Mouse (Mus musculus) spleen, embryonic (tissue): ENCODE data around the gene Idh3a.
"Not testable (repeated sequence)": the region's sequence is repeated elsewhere in the genome, so short reads cannot be mapped to it uniquely, and the experiment has no call there.

Source experiments
- CTCF ChIA-PET: fragments of 350-600 bp; sonication (Branson Sonifier 250); formaldehyde crosslinking; loops from one replicate; lab custom pipeline; 2022; lab: Charles Lee

The Idh3a gene

DNA sequence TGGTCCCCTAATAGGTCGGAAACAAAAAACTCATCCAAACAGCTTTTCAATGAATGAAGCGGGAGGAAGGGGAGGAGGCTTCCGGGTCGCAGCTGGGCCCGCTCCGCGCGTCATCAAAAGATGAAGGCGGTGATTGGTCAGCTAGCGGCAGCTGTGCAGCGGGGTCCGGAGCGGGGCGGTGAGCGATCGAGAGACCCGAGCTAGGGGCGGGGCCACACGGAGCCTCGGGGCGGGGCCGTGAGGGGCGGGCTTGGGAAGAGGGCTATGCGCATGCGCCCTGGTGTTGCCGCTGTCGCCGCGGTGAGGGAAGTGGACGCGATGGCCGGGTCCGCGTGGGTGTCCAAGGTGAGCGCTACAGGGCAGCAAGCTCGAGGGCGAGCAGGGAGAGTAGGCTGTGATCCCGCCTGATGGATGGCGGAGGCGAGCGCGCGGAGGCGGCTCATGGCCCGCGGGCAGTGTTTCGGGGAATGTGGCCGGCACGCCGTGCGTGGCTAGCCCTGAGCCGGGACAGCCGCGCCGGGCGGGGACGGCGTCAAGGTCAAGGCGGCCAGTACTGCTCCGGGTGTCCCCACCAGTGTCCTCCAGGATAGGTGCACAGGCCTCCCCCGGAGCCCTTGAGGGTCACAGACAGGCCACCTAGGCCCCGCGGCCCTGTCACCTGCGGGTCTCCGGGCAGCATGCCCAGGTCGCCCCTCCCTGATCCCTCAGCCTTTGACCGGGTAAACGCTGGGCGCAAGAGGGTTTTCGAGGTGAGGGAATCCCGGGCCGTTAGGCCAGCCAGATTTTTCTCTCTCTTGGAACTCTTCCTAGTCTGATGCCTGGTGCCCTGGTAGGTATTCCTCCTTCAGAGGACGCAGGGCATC lies at the start of gene Idh3a:
TSS of gene Idh3a (plus strand) at position 136 of the 863 bp plus-strand sequence.
- CTCF ChIA-PET = no interaction called here

- CTCF ChIA-PET = no interaction called here
Measured at GRCm38 (mm10) chr9:54537030-54537429, 49.1 kb upstream of the Idh3a start.

DNA sequence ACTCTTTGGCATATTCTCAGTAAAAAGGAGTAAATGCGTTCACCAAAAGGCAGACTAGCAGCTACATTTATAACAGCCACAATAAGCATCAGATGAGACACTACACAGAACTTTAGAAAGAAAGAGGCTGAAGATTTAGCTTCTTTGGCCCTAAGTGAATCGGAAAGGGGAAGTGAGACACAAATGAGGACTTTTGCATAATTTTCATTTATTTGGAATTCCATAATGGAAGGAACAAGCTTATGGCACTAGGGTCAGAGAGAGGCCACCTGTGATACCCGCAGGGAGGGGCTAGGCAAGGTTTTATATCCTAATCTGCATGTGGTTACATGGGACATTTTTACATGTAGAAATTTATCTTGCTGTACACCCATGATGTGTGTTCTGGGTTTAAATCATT lies 48.7 kb upstream of the Idh3a start:
- CTCF ChIA-PET = no interaction called here

DNA sequence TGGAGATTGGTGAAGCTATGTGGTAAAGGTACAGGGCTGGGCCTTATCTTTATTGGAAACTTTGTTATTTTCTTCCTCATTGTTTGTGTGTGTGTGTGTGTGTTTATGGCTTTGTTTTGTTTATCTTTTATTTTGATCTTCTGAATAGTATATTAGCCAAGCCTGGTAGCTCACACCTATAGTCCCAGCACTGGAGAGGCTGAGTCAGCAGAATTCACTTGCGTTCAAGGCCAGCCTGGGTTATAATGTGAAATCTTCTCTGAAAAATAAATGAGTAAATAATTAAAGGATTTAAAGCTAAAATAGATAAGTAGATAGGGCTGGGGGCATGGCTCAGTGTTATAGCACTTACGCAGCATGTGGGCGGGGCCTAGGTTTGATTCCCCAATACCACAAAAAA lies 47.9 kb upstream of the Idh3a start:
- CTCF ChIA-PET = no interaction called here

DNA sequence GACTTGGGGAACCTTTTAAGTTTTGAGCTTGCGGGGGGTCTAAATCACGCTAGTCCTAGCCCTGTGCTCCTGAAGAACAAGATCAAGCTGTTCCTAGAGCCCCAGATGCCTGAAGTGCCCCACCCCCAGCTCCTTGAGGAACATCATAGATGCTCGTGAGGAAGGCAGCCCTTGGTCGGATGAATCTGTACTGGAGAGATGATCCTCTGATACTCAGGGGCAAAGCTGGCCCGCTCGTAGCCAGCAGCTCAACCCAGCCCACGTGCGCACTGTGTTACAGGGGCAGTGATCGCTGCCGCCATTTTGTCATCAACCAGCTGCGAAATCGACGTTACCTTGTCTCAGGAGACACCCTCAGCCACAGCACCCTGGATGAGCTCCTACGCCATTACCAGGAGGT lies 47.5 kb upstream of the Idh3a start, which contains the start of gene Sh2d7:
TSS of gene Sh2d7 (plus strand) at position 301 of the 400 bp plus-strand sequence.
- CTCF ChIA-PET = no interaction called here

DNA sequence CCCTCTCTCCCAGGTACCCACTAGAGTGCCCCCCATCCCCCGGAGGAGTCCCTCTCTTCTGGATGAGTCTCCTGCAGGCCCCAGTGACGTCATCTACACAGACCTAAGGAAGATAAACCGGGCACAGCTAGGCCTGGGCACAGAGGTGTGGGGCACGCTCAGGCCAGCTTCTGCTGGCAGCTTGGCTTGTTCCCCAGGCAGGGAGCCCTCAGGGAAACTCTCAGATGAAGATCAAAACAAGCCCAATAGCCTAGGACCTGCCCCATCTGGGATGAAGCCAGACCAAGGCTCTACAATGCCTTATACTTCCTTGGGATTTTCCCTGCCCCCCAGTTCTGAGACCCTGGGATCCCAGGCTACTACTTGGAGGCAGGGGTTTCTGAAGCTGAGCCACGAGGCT lies 45.3 kb upstream of the Idh3a start:
- CTCF ChIA-PET = no interaction called here

DNA sequence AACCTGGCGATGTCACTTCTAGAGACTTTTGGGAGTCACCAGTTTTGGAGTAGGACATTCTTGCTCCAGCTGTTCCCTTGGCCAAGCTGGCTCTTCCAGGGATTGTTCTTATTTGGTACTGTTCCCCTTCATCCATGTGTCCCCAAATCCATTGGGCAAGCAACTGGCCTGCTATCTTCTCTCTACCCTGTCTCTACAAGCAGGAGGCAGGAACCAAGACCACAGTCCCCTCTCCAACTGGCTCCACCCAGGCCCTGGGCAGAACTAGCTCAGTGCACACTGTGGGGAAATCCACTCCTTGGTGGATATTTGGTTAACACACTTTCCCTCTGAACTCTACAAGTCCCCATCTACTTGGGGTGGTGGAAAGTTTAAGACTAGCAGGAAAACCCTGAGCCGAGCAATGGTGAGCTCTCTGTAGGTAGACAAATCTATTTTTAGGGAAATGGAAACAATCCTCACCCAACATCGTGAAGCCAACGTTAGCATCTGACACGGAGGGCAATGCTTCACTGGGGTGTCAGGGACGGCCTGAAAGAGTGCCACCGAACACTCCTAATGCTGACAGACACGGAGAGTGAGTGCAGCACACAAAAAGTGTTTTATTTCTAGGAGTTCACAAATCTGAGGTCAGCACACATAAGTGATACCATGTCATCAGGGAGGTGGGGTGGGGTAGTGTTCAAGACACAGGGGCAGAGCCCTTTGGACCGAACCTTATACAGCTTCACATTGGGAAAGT lies 41.8 kb upstream of the Idh3a start:
- CTCF ChIA-PET = no interaction called here

GRCm38 (mm10) chr9:54544954-54545315 lies 41.2 kb upstream of the Idh3a start:
- CTCF ChIA-PET = interaction anchor here (1.0 kb wide), 1 partner anchor 10 kb away, joined by 3 read pairs; no protein-coding TSS in a partner anchor

DNA sequence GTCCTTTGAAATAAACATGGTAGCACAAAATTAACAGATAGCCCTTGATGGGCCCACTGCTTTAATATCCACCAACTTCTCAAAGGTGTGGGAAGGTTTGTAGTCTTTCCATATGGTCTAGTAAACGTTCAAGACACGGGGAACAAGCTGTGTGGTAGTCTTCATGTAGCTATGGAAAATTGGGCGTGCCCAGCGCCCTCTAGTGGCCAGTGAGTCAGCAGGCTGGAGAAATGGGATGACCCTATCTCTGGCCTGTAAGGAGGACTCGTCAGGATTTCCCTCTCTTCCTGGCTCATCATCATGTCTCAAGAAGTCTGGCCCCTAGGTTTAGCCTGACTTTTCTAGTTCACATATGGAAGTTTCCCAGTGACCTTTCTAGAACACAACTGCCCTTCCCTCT lies 38.6 kb upstream of the Idh3a start:
- CTCF ChIA-PET = interaction anchor here (0.6 kb wide), 1 partner anchor 65 kb away, joined by 3 read pairs; no protein-coding TSS in a partner anchor

DNA sequence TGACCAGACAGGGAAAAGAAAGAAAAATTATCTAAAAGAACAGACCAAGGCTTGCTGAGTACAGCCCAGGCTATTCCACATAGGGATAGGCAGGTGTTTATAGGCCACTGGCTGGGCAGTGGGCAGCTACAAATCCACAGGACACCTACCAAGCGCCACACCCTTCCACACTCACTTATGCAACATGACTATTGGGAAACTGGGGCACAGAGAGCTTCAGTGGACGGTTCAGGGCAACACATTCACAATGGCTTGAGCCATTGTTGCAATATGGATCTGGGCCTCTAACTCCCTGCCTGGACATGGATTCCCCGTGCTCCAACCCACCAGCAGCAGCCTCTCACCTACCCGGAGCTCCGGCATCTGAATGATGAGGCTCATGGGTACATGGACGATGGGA lies 36.7 kb upstream of the Idh3a start:
- CTCF ChIA-PET = no interaction called here

GRCm38 (mm10) chr9:54552409-54552808 lies 33.7 kb upstream of the Idh3a start:
- CTCF ChIA-PET = interaction anchor here (0.6 kb wide), 1 partner anchor 81 kb away, joined by 3 read pairs; no protein-coding TSS in a partner anchor

DNA sequence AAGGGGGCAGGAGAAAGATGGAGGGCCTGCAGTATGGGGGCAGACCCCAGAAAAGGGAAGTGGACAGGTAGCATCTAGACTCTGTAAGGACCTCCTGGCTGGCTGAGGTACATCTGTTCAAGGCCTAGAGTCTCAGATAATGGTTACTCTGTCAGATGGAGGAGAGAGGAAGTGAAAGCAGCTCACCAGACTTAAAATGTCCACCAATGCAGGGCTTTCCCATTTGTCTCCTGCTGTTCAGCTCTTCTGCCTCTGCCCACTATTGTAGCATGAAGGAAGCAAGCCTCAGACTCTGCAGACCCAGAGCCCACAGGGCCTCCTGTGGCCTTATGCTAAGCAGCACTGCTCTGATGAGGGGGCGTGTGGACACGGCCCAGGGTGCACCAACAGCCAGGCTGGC lies 31.1 kb upstream of the Idh3a start:
- CTCF ChIA-PET = interaction anchor here (0.5 to 0.8 kb wide), 2 partner anchors 10 to 1280 kb away, joined by 3 read pairs; no protein-coding TSS in a partner anchor

DNA sequence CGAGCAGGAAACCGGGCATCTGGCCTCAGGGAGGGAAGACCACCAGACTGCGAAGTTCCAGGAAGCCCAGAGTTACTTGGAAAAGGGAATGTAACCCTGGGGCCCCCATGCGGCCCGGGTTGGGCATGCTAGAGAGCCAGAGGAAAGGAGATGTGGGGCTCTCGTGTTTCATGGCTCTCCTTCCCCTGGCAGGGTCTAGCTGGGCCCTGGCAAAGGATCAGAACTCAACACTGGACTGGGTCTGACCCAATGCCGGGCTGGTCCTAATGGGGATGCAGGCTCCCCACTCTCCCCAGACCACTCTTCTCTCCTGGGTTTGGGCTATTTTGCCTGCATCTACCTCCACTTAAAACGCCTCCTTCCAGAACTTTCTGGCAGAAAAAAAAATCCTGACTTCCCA lies 27.4 kb upstream of the Idh3a start:
- CTCF ChIA-PET = no interaction called here

GRCm38 (mm10) chr9:54559771-54560471 lies 26.2 kb upstream of the Idh3a start, which contains the start of gene Cib2:
TSS of gene Cib2 (minus strand) at chr9:54560218.
- CTCF ChIA-PET = interaction anchor here (0.6 kb wide), 1 partner anchor 117 kb away, joined by 3 read pairs; no protein-coding TSS in a partner anchor

DNA sequence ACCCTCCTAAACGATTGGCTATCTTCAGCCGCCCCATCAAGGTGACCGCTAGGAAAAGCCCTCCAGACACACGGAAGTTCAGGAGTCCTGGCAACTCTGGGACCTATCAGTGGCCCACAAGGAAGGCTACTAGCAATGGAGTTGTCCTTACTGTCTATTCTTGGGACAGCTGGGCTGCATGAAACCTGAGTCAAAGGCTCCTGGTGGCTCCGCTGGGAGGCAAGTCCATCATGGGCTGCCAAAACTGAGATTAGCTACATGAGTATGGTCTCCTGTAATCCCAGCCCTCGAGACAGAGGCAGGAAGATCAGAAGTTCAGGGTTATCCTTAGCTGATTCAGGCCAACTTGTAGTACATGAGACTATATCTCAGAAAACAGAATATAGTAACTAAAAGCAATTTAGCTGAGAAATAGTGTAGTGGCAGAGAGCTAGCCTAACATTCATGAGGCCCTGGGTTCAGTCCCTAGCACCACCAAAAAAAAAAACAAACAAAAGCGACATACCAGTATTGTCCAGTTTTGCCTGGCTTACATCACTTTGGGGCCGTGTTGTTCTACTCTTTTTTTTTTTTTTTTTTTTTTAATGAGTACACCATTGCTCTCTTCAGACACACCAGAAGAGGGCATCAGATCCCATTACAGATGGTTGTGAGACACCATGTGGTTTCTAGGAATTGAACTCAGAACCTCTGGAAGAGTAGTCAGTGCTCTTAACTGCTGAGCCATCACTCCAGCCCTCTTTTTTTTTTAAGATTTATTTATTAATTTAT lies 25.1 kb upstream of the Idh3a start:
- CTCF ChIA-PET = no interaction called here

DNA sequence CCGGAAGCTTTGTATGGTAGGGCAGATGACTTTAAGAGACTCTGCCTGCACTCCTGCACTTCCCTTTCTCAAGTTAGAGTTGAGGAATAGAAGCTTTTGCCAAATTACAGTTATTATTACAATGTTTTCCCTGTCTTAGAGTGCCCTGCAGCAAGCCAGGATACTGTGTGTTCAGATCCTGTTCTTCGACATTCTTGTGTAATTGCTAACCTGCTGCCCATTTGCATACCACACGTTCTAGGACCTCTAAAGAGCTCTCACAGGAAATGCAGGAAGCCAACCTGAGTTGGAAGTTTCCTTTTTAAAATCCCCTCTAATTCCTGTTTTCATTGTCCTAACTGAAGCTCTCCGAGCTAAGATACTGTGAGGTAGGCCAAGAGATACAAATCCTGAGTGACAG lies 19.2 kb upstream of the Idh3a start:
- CTCF ChIA-PET = no interaction called here

- CTCF ChIA-PET = no interaction called here
Measured at GRCm38 (mm10) chr9:54568732-54569131, 17.4 kb upstream of the Idh3a start.

GRCm38 (mm10) chr9:54571130-54571839 lies 14.8 kb upstream of the Idh3a start:
- CTCF ChIA-PET = no interaction called here

- CTCF ChIA-PET = no interaction called here
Measured at GRCm38 (mm10) chr9:54583712-54584111, 2.4 kb upstream of the Idh3a start.

DNA sequence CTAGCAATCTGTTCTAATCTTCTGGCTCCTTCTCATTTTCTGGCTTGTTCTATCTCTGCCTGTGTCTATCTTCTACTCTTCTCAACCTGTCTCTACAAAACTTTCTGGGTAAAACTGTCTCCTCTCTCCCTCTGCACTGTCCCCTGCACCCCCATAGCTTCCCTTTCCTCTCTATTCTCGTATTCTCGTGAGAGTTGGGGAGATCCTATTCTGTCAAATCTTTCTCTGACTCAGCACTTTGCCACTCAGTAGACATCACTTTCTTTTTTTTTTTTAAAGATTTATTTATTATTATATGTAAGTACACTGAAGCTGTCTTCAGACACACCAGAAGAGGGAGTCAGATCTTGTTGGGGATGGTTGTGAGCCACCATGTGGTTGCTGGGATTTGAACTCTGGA lies 2.0 kb upstream of the Idh3a start:
- CTCF ChIA-PET = not testable (repeated sequence)
